Mouse (Mus musculus) thymus, adult 2 months (tissue): ENCODE results near the gene Lrrc51.

Experiments
- CTCF ChIP-seq: fragments of 200-500 bp; IDR thresholded peaks from 2 replicates; pipeline ENCODE4 v1.5.1; 2012; ENCODE audit warnings: mild to moderate bottlenecking, control low read depth, low read length, moderate library complexity, borderline replicate concordance; ENCODE audit not compliant: control insufficient read depth, poor library complexity, insufficient read depth; ENCODE audit errors: extremely low read depth
- POLR2A ChIP-seq: fragments of 200-500 bp; IDR thresholded peaks from 2 replicates; pipeline ENCODE4 v1.6.1; 2012; ENCODE audit warnings: mild to moderate bottlenecking, low read length, control low read depth, moderate library complexity; ENCODE audit not compliant: control insufficient read depth, poor library complexity, insufficient read depth; ENCODE audit errors: extremely low read depth

DNA sequence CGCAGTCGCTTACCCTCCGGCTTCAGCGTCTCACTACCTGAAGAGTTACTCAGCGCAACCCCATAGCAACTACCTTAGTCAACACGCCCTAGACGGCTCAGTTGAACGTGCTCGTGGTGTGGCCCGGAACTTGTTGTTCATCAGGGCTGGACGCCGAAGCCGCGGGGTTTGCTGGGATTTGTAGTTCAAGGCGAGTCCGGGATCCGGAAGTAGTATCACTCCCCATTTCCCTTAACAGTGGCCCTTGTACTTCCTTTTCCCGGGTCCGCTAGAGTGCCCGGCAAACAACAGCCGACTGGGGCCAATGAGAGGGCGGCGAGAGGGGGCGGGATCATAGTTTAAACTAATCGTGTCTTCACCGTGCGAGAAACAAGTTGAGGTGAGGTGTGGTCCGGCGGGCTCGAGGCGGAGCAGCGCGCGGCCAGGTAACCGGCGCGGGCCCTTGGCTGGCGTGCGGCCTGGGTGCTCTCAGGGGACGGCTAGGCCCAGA lies at the start of gene Lrrc51, which contains the start of gene Numa1:
- TF ChIP-seq CTCF (peak; percentile 29; the same call in 1 of the 2 replicates), POLR2A (peak; percentile 50; the same call in 1 of the 2 replicates)
